Mouse (Mus musculus) G1E (cell line): ENCODE data around the gene Chrnb1.

Source experiments
- CTCF ChIP-seq: IDR thresholded peaks from 2 replicates; pipeline ENCODE4 v1.5.1; 2012; ENCODE audit warnings: low read depth, low read length, inconsistent platforms, mixed read lengths
- GATA1 ChIP-seq: IDR thresholded peaks from 2 replicates; pipeline ENCODE4 v1.6.1; 2012; ENCODE audit warnings: borderline replicate concordance, low read length, inconsistent platforms, mixed read lengths
- GATA2 ChIP-seq: IDR thresholded peaks from 2 replicates; pipeline ENCODE4 v1.6.1; 2012; ENCODE audit warnings: low read depth, low read length, inconsistent platforms, borderline replicate concordance
- POLR2AphosphoS5 ChIP-seq: IDR thresholded peaks from 2 replicates; pipeline ENCODE4 v1.6.1; 2012; ENCODE audit warnings: low read depth, low read length, inconsistent platforms; ENCODE audit not compliant: insufficient replicate concordance
- TAL1 ChIP-seq: conservative IDR thresholded peaks from 2 replicates; pipeline ENCODE4 v1.6.1; 2012; ENCODE audit warnings: low read depth, low read length, inconsistent platforms, mixed read lengths

GRCm38 (mm10) chr11:69766126-69766609, 29.6 kb downstream of the Chrnb1 start:
- TF ChIP-seq CTCF = no peak
- no peak for TF ChIP-seq GATA1
- TF ChIP-seq GATA2 = no peak
- TF ChIP-seq POLR2AphosphoS5 = no peak
- TF ChIP-seq TAL1 = no peak
